Mouse (Mus musculus) forebrain, embryonic 13.5 days (tissue): Measurements from ENCODE around the gene Scgb2b15. TPM values are rescaled to one million over a fixed set of nuclear protein-coding genes. Genes with fewer than 3 reads are reported as not detected.
"Not testable (repeated sequence)": the region's sequence is repeated elsewhere in the genome, so short reads cannot be mapped to it uniquely, and the experiment has no call there.

Experiments
- ATAC-seq: fragments of 200-750 bp; cut with Nextera tagmentation; 2 replicates; pipeline ENCODE4 v1.8.0; 2017
- H3K27ac ChIP-seq: fragments of 300-500 bp; sonication (generic); 2 replicates; pipeline ENCODE4 v1.5.1; 2015; ENCODE audit warnings: inconsistent platforms, mild to moderate bottlenecking, moderate library complexity
- H3K27me3 ChIP-seq: fragments of 300-500 bp; sonication (generic); 2 replicates; pipeline ENCODE4 v1.6.1; 2015; ENCODE audit warnings: mild to moderate bottlenecking, inconsistent platforms
- H3K36me3 ChIP-seq: fragments of 300-500 bp; sonication (generic); 2 replicates; pipeline ENCODE4 v1.6.1; 2015; ENCODE audit warnings: mild to moderate bottlenecking, inconsistent platforms; ENCODE audit not compliant: poor library complexity, severe bottlenecking
- H3K4me1 ChIP-seq: fragments of 300-500 bp; sonication (generic); 2 replicates; pipeline ENCODE4 v1.6.1; 2015; ENCODE audit warnings: inconsistent platforms
- H3K4me2 ChIP-seq: fragments of 300-500 bp; sonication (generic); 2 replicates; pipeline ENCODE4 v1.6.1; 2015; ENCODE audit warnings: inconsistent platforms, mild to moderate bottlenecking, moderate library complexity
- H3K4me3 ChIP-seq: fragments of 300-500 bp; sonication (generic); 2 replicates; pipeline ENCODE4 v1.5.1; 2015; ENCODE audit warnings: mild to moderate bottlenecking, inconsistent platforms
- H3K9ac ChIP-seq: fragments of 300-500 bp; sonication (generic); 2 replicates; pipeline ENCODE4 v1.6.1; 2015; ENCODE audit warnings: mild to moderate bottlenecking, inconsistent platforms
- H3K9me3 ChIP-seq: fragments of 300-500 bp; sonication (generic); replicated peaks from 2 replicates; pipeline ENCODE4 v1.6.1; 2016; ENCODE audit warnings: inconsistent platforms
- polyA plus RNA-seq: library from polyadenylated mRNA; unstranded; fragments of >200 nt; fragmentation: Nextera tagmentation; extraction: Ambion mirVana; gene quantifications from 2 replicates; pipeline ENCODE4 v1.2.1, GENCODE M21; 2015

Gene Scgb2b15
- polyA plus RNA-seq: not detected in 2 replicates

GRCm38 (mm10) chr7:32829562-32829961, at the start of gene Scgb2b15:
Gene Scgb2b15, minus strand, starts transcription at chr7:32829662.
- H3K36me3 ChIP-seq, H3K27ac ChIP-seq, H3K4me2 ChIP-seq, H3K27me3 ChIP-seq, ATAC-seq, H3K9me3 ChIP-seq, H3K9ac ChIP-seq, H3K4me3 ChIP-seq, H3K4me1 ChIP-seq: not testable (repeated sequence)

- H3K27me3 ChIP-seq, H3K9me3 ChIP-seq, H3K4me2 ChIP-seq, H3K4me1 ChIP-seq, ATAC-seq, H3K36me3 ChIP-seq, H3K4me3 ChIP-seq, H3K9ac ChIP-seq, H3K27ac ChIP-seq: not testable (repeated sequence)
Observed at GRCm38 (mm10) chr7:32836254-32836653, 6.8 kb upstream of the Scgb2b15 start, which contains the start of gene Scgb1b15. Gene Scgb1b15, plus strand, starts transcription at chr7:32836554.

Other genes starting within 250 kb of the Scgb2b15 start
- gene Scgb1b15, start 6.9 kb upstream of the Scgb2b15 start, polyA plus RNA-seq: not detected in 2 replicates
- gene Scgb2b17, start 226.9 kb upstream of the Scgb2b15 start, polyA plus RNA-seq: not detected in 2 replicates
- not detected in 2 replicates for gene Scgb1b17, start 233.8 kb upstream of the Scgb2b15 start, polyA plus RNA-seq